Mouse (Mus musculus): ENCODE results near the gene Pigk.
A peak's percentile ranks its signal among the peaks of the same experiment; 100 is the strongest.

Pigk gene

GRCm38 (mm10) chr3:152948556-152948955 is 234.7 kb downstream of the Pigk start:
- no peak for DNase-seq

- DNase-seq = no peak
Observed at GRCm38 (mm10) chr3:152949233-152949777, 235.4 kb downstream of the Pigk start.

- no peak for DNase-seq
Observed at GRCm38 (mm10) chr3:152950299-152950698, 236.4 kb downstream of the Pigk start.

GRCm38 (mm10) chr3:152950914-152951313 is 237.0 kb downstream of the Pigk start:
- DNase-seq = no peak

- no peak for DNase-seq
Observed at GRCm38 (mm10) chr3:152951634-152952545, 238.0 kb downstream of the Pigk start.

- DNase-seq = no peak
Observed at GRCm38 (mm10) chr3:152956038-152956437, 242.1 kb downstream of the Pigk start.

GRCm38 (mm10) chr3:152956771-152957170 is 242.9 kb downstream of the Pigk start:
- no peak for DNase-seq

- no peak for DNase-seq
Observed at GRCm38 (mm10) chr3:152958358-152959150, 244.7 kb downstream of the Pigk start.

GRCm38 (mm10) chr3:152961855-152962376 is 248.0 kb downstream of the Pigk start:
- DNase-seq = no peak

GRCm38 (mm10) chr3:152969774-152970347 is 256.0 kb downstream of the Pigk start:
- DNase-seq = no peak

GRCm38 (mm10) chr3:152971373-152971772 is 257.5 kb downstream of the Pigk start:
- DNase-seq = peak; percentile 78

- no peak for DNase-seq
Observed at GRCm38 (mm10) chr3:152979481-152980092, 265.7 kb downstream of the Pigk start.

GRCm38 (mm10) chr3:152980431-152980830 is 266.5 kb downstream of the Pigk start:
- no peak for DNase-seq

- peak; percentile 75 for DNase-seq
Observed at GRCm38 (mm10) chr3:152980978-152981974, 267.4 kb downstream of the Pigk start.

GRCm38 (mm10) chr3:152981988-152982387 is 268.1 kb downstream of the Pigk start, which contains the start of gene St6galnac5:
Gene St6galnac5, minus strand, starts transcription at chr3:152982246.
- peak; percentile 64 for DNase-seq

- DNase-seq = peak; percentile 40
Observed at GRCm38 (mm10) chr3:152990787-152991186, 276.9 kb downstream of the Pigk start.

GRCm38 (mm10) chr3:152993608-152994007 is 279.7 kb downstream of the Pigk start:
- peak; percentile 78 for DNase-seq

GRCm38 (mm10) chr3:152998106-152998505 is 284.2 kb downstream of the Pigk start:
- no peak for DNase-seq

GRCm38 (mm10) chr3:152998901-152999300 is 285.0 kb downstream of the Pigk start:
- peak; percentile 64 for DNase-seq

- no peak for DNase-seq
Observed at GRCm38 (mm10) chr3:153006893-153007292, 293.0 kb downstream of the Pigk start.

GRCm38 (mm10) chr3:153016355-153016754 is 302.5 kb downstream of the Pigk start:
- DNase-seq = no peak
